Mouse (Mus musculus) embryo, embryonic 11 days (tissue): ENCODE measurements at regions not wholly inside any gene's neighbourhood (a gene's known extent, or its start where the extent isn't known, plus 50 kb on each side); places are given as distances from the start of the nearest gene placed in this dataset.

ENCODE experiments used
- DNase-seq: peaks from one replicate; pipeline ENCODE4 v3.0.0-alpha.2; 2015

DNA sequence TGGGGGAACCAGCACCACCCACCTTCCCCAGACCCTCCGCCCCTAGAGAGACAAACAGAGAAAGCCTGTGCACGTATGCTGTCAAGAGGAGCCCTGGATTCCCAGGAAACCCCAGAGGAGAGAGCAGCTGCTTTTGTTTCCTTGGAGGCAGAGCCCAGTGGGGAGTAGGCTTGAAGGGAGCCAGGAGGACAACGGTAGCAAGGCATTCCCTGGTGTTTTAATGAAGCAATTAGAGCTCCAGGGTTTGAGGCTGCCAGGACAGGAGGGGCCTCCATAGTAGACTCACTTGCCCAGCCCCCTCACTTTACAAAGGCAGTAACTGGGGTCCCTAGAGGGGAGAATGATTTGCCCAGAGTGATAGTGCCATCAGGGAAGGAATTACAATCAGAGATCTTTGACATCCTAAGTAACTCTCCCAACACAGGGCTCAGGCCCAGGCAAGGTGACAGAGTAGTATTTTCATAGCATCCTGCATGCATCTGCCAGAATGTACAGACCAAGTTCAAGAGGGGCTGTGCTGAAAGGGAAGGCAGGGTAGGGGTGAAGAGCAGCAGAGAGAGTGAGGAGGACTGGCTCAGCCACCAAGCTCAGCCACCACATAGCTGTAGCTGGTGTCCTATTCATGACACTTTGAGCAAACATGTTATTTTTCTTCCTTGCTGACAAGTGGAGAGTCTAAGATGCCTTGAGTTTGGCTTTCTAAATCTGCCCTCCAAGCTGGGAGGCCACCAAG, 389.0 kb downstream of the Nedd1 start:
- DNase-seq = peak; percentile 63

DNA sequence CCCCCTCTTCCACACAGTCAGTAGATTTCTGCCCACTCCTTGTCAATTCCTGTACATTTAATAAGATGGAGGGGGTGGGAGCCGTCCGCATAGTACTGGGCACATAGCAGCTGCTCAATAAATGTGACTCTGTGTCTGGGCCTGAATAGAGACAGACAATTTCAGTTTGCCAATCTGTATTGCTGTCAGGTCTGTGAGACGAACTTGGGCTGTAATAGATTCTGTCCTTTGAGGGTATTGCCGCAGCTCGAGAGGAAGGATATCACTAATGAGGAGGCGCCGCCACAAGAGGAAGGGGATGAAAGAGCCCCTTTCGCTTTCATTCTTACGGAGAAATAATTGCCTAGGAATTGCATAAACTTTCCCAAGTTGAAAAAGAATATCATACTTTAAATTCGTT, 392.1 kb downstream of the Nedd1 start:
- DNase-seq = no peak

DNA sequence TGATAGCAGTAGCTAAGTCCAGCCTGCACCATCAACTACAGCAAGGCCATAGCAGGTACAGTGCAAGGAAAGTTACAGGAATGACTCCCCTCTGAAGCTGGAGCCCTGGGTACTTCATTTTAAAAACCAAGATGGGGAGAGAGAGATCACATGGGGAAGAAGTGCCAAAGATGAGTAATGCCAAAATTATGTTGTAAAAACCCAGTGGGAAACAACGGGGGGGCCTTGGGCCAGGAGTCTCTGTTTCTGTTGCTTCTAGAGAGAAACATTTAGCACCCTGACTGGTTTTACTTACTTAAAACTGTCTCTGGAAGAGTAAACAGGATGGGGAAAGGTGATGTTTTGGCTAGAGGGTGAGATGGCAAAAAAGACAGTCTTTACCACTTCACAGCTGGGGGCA, 392.6 kb downstream of the Nedd1 start:
- no peak for DNase-seq

DNA sequence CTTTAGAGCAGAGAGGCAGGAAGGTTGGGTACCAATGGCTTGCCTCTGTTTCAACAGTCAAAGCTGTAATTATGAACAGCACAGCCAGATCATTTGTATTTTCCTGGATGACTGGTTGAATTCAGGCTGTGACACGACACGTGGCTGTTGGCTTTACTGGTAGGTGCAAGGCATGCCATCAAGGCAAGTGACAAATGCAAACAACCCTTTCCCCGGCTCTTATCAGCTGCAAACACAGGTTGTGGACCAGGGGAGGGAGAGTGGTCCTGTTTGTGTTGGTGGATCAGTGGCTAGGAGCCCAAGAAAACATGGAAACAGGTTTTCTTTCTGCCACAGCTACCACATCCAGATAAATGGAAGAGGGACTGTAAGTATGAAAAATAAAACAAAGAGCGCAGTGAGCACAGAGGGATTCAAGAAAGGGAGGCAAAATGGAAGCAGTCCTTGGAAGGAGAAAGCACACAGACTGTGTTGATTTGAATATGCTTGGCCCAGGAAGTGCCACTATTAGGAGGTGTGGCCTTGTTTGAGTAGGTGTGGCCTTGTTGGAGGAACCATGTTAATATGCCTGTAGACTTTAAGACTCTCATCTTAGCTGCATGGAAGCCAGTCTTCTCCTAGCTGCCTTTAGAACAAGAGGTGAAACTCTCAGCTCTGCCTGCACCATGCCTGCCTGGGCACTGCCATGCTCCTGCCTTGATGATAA, 396.8 kb downstream of the Nedd1 start:
- no peak for DNase-seq

DNA sequence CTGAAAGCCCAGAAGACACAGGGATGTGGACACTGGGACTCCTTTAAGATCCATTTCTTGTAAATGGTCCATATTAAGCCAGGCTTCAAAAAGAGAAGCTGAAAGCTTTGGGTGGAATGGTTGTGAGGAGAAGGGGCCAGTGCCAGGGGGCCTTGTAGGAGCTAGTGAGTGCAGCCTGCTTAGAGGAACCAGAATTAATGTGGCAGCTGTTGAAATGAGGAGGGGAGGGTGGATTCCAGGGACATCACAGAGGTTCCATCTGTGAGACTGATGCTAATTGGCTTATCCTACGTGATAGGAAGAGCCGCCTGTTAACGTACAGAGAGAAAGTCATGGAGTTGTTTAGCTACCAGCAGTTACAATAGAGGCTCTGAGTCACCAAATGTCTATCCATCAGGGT, 407.6 kb downstream of the Nedd1 start:
- no peak for DNase-seq

DNA sequence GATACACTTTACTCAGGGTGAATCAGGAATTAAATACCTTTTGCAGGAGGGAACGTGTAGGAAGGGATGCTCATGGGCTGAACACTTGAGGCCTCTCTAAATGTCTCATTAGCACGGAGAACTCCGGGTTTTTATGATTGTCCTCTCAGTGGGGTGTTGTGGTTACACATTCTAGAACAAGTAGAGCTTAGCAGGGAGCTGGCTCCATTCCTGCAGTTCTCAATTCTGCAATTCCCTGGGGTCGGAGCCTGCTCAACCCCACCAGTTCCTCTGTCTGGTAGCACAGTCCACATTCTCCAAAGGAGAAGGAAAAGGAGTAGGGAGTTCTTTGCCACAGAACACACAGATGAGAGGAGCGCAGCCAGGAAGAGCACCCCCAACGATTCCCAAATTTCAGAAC, 409.9 kb downstream of the Nedd1 start:
- no peak for DNase-seq

DNA sequence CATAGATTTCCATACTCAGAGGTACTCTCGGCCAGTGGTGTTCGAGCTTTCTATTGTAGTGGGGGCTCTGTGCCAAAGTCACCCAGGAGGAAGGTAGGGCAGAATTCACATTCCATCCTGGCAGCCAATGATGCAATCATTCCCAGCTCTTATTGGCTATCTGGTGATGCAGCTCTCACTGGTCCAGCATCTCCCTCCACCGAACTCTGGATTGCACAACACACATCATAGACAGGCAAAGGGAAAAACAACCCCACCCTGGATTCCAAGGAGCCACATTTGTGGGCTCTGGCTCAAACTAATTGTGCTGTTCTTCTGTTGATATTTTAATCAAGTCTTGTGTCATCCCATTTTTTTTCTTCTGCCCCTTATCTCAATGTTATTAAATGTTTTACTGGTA, 413.6 kb downstream of the Nedd1 start:
- no peak for DNase-seq

DNA sequence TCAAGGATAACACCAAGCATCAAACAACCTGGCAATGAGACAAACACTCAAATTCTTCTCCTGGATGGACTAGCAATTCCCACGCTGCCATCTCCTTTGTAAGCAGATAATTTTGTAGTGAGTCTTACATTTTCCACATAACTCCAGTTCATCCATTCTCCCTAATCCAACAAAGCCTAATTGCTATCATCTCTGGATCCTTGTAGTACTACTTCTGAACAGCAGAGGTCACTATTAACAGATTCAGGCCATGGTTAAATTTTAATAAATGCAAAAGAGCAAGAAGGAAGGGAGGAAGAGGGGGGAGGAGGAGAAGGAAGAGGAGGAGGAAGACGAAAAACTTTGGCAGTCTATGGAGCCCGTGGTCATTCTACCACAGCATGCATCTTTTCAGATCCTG, 414.4 kb downstream of the Nedd1 start:
- DNase-seq = peak; percentile 54

DNA sequence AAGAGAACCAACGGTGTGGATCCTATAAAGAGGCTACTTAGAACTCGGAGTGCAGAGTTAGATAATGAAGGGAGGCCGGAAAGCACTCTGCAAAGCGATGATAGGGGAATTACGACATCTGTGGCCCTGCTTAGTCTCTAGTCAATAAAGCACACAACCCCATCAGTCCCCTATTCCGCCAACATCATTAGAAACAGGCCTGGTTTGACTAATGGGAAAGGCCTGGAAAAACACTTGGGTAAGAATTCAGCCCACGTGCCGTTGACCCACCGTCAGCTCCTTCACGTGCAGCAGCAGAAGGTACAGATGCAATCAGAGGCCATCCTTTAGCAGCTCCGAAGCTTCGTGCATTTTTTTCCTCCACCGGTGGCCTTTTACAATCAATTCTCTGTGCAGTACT, 423.5 kb downstream of the Nedd1 start:
- peak; percentile 30 for DNase-seq

DNA sequence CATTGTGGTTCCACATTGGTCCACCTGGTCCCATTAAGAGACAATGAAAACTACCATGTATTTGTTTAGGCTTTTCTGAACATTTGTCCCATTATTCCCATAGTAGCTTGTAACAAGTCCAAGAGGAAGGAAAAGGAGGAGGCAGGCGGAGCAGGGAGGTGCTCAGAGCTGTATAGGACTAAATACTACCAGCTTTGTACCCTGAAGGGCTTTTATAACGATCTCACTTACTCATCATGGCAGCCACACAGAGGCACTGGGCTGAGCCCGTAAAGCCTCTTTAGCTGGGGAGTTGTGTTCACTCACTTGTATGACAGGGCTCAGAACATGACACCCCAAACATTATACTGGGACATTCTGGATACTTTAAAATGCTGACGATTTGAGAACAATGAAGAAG, 425.4 kb downstream of the Nedd1 start:
- DNase-seq = no peak

DNA sequence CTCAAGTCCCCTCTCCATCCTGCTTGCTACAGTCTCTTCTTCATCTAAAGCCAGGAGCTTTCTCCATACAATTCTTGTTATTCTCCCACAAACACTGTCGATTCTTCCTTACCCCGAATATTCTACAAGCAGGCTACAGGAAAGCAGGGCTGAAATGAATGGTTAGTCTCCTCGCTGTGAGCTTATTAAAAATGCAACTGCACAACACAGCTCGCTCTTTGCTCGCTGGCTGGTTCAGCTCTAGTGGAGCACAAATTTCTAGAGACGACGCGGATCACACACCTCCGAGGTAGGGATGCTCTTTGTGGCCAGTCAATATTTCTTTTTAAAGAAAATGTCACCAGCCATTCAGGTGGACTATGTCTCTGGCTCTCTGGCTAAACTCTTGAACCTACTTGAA, 425.9 kb downstream of the Nedd1 start:
- no peak for DNase-seq

DNA sequence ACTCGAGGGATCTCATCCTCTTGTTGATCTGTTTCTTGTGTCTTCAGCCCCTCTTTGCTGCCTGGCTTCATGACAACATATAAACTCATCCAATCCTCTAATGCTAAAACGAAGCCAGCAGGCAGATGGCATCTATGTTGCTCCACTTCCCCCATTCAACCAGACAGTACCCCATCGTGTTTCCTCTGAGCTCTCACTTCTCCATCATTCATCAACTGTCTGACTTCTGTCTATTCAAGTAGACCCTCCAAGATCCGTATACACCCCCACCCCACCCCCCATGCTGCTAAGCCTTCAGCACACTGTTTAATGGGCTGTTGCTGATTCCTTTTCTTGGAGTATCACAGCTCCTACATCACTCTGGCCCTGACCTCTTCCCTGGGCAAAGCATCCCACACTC, 429.0 kb downstream of the Nedd1 start:
- no peak for DNase-seq

DNA sequence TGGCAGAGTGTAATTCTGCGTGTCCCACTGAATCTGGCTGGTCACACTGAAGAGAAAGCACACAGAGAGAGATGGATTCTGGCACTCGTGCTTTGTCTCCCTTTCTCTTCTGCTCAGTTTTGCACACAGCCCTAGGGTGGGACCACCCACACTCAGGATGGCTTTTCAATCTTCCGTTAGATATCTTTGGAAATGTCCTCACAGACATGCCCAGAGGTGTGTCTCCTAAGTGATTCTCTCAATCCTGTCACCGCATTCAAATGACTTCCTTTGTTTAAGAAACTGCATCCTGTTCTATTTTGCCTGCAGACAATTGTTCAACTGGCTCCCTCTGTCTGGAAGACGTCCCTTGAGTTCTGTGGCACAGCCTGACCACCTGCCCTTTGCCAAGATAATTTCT, 433.0 kb downstream of the Nedd1 start:
- DNase-seq = no peak

DNA sequence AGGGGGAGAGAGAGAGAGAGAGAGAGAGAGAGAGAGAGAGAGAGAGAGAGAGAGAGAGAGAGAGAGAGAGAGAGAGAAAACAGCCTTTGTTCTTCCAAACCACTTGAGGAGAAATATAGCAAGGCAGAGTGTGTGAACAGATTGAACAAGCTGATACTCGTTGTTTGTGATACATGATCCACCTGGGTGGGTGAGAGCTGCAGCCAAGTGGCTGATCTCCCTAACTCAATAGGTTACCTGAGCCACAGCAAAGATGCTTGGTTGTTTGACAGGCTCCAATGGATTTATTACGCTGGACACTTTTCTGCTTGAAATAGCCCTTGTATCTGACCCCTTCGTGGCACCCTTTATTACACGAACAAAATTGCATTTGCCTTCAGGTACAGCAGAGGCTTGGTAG, 438.0 kb downstream of the Nedd1 start:
- peak; percentile 21 for DNase-seq

DNA sequence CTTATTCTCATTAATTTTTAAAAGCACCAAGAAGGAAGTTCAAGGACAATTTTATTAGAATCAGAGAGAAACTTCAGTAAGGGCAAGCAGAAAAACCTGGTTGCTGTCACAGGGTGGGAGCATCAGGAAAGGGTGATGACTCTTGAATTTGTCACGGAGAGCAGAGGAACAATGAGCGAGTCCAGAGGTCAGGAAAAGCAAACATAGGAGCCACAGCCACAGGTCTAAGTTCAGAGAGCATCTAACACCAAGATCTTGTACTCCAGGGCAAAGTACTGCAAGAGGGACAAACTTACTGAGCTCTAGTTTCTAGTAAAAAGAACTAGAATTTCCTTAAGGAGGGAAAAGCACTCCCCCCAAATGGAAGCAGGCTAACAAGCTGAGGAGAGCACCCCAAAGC, 444.2 kb downstream of the Nedd1 start:
- no peak for DNase-seq

DNA sequence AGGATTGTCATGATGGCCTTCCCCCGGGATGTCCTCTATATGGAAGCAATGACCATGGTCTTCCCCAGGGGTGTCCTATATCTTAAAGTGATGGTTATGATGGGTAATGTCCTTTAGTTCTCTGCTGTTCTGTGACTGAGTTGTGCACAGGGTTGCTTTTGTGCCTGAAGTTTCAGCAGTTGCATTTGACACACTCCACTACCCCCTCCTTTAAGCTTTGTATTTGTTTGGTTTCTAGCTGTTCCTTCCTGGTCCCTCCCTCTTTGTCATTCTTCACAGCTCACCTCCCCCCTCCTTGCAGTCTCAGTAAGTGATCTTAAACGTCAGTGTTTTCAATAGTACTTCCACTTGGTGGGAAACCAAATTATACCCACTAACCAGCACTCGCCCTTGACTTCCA, 464.4 kb downstream of the Nedd1 start:
- DNase-seq = no peak

DNA sequence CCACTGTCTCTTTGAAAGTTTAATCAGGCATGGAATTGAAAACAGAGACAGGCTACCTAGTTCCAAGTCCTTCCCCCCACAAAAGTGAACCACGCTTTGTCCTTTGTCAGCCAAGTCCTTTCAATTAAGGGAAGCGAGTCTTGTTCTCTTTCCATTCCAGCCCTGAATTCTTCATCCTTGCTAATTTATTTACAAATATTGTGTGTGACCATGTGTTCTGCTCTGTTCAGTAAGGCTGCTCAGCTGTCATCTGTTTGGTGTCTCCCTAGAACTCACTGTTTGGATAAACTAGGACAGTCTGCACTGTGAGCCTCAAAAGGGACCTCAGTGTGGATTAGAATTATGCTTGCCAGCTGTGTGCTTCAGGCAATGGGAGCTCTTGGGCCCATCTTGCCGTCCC, 473.6 kb downstream of the Nedd1 start:
- peak; percentile 13 for DNase-seq

DNA sequence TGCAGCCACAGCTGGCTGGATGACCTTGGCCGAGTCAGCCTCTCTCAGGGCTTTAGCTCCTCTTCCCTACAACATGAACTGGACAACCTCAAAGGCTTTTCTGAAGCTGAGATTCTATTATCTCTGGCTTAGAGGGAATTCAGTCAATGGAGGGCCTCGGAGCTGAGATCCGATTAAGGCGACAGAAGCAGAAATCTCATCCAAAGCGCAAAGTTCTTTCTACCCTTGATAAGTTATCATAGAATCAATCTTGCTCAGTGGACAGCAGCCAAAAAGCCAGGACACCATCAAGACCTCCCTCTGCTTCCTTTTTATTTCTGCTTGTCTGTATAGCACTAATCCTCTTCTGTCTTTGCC, 474.8 kb downstream of the Nedd1 start:
- no peak for DNase-seq

DNA sequence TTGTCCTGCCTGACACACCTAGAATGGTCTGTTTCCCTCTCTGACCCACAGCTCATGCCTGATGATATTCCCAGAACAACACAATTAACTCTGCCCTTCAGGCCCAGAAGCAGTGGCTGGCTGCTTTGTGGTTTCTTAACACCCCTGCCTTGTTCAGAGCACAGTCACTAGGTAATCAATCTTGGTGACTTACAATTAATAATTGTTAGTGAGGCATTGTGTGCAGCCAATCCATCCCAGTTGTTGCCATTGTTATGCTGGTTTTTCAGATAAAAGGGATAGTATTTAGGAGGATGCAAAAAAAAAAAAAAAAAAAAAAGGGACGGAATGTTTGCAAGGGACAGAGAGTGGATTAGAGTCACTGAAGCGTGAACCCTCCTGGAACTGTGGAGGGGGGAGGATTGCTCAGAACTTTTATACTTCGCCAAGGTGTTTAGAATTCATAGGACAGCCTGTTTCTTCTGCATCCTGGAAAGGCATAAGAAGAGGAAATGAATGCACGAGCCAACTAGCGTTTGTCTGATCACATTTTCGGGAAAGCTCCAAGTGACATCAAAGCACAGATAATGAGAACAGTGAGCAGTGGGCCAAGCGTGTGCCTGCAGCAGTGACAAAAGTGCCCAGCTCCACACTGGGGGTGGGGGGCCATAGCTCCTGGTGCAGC, 475.3 kb downstream of the Nedd1 start:
- peak; percentile 48 for DNase-seq

DNA sequence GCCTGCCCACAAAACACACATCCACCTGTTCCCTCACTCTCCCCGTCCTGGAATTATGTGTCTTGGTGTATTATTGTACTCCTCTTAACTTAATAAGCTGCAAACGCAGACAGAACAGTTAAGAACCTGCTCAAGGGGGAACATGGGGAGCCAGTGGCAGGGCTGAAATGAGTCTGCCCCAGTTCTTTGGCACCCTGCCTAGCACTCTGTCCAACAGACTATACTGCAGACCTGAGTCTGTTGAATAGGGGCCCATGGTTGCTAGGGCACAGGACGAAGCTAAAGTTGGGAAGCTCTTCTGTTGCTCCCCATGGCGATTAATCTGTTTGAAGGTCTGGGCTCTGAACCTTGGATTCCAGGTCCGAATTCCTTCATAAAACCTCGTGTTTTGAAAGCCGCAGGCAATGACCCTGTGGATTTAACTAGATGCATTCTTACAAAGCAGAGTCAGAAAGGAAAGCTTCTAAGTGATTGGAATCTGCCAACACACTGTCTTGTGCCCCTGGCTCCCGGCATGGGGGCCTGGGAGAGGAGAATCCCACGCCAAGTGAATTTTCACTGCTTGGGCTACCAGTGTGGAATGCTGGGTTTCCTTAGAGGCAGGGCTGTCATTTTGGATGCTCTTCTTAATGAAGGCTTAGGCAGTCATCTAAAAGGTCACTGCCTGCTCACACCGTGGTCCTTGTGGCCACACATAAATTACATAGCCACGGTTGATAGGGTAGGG, 479.3 kb downstream of the Nedd1 start:
- DNase-seq = peak; percentile 24

DNA sequence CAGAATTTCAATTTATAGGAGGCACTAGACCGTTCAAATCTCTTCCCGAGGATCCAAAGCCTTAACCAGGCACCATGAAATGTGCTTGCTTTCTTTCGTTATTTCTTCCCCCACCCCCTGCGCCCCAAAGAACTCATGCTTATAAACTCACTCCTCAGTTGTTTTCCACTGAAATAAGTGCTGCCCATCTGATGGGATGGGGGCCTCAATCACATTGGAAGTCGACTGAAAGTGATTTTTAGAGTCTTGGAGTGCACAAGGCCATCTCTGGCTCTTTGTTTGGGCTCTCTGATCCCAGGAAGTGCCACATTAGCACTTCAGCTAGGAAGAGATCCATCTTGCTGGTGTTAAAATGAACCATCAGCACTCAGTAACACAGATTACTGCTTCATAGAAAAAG, 484.3 kb downstream of the Nedd1 start:
- no peak for DNase-seq

DNA sequence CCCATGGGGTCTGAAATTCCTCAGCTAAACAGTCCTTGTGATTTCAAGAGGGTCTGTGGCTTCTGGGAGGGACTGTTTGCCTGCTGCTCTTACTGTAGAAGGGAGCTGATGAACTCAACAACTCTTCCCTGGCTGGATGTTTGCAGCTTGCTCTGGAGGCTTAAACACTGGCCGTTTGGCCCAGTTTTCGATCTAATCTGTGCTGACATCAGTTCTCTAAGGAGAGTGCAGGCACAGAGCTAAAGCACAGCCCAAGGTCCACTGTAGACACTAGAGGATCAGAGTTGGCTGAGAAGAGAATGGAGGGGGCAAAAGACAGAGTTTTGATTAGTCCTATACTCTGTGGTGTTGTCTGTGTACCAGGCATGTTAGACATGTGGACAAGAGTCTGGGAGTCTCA, 490.1 kb downstream of the Nedd1 start:
- DNase-seq = no peak

DNA sequence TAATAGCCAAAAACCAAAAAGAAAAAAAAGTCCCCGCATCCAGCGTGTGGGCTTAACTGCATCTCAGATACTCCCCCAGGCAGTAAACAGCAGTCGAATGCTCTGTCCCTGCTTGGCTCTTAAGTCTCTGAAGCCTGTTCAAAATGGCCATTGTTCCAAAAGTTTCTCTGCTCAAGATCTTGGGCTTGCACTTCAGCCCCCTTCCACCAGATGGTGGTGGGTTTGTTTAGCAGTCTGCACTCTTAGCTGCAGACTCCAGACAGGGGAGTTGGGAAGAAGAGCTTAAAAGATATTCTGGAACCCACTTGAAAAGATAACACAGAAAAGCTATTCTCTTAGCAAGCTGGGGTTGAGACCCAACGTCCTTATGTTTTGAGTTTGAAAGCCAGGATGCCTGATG, 496.4 kb downstream of the Nedd1 start:
- DNase-seq = peak; percentile 32

DNA sequence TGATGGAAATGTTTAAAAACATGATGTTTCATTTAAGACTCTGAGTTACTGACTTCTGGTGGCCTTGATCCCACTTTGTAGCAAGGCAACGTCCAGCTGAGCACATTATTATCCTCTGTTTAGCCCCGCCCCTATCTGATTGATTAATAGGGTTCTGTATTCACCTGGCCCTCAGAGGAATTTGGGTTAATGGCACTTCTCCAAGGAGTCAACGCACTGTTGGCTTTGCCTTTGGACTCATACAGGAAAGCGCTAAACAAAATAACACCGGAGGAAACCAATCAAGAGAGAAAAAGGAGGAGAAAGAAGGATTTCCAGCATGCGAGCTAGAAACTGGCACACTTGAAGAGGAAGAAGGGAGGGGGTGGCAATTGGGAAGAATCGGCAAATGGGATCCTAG, 497.1 kb downstream of the Nedd1 start:
- DNase-seq = no peak
